Mouse (Mus musculus) olfactory bulb, adult 2 months (tissue): ENCODE data around the gene Olfr961. TPM values are rescaled to one million over a fixed set of nuclear protein-coding genes. Genes with fewer than 3 reads are reported as not detected.

ENCODE experiments used
- H3K27ac ChIP-seq: fragments of 200-500 bp; 2 replicates; pipeline ENCODE4 v1.5.1; 2012; ENCODE audit warnings: low read depth, low read length; ENCODE audit not compliant: insufficient read depth
- H3K4me1 ChIP-seq: fragments of 200-500 bp; 2 replicates; pipeline ENCODE4 v1.6.1; 2012; ENCODE audit warnings: low read length; ENCODE audit not compliant: control insufficient read depth, insufficient read depth
- H3K4me3 ChIP-seq: fragments of 200-500 bp; 2 replicates; pipeline ENCODE4 v1.5.1; 2012; ENCODE audit warnings: mild to moderate bottlenecking, low read depth, low read length, moderate library complexity; ENCODE audit not compliant: insufficient read depth
- CTCF ChIP-seq: fragments of 200-500 bp; IDR thresholded peaks from 2 replicates; pipeline ENCODE4 v1.5.1; 2012; ENCODE audit warnings: low read depth, mild to moderate bottlenecking, low read length, moderate library complexity; ENCODE audit not compliant: insufficient read depth
- POLR2A ChIP-seq: fragments of 200-500 bp; IDR thresholded peaks from 2 replicates; pipeline ENCODE4 v1.6.1; 2012; ENCODE audit warnings: mild to moderate bottlenecking, low read depth, low read length, moderate library complexity; ENCODE audit not compliant: insufficient read depth
- WGBS: fragments of 180-500 bp; shearing (Covaris S2); methylation state at CpG from one replicate; pipeline ENCODE4 v1.1.7; 2018; 5-methylcytosine and 5-hydroxymethylcytosine counted together
- polyA plus RNA-seq: library from polyadenylated mRNA; stranded (reverse); fragments of >200 nt; gene quantifications from 2 replicates; pipeline ENCODE4 v1.2.4, GENCODE M21; 2012; ENCODE audit warnings: low replicate concordance; ENCODE audit not compliant: missing spikeins, insufficient read depth, insufficient read length

The Olfr961 gene
- not detected in 2 replicates for polyA plus RNA-seq

- Histone ChIP-seq H3K4me3 (no peak within 1 kb of the TSS), H3K4me1 (no peaks in the 10 kb centered on the region), H3K27ac (no peak within 1 kb of the TSS)
- TF ChIP-seq POLR2A (no peak), CTCF (no peak)
Measured at GRCm38 (mm10) chr9:39644785-39645184, at the start of gene Olfr961. Gene Olfr961, plus strand, starts transcription at chr9:39645085.

- 1% methylated on average over 19 of the region's 19 CpGs for WGBS
- peaks cover 2% of the 10 kb centered on the region; the same call in 1 of the 2 replicates for H3K4me1 ChIP-seq
- no peak for TF ChIP-seq CTCF
- no peak for TF ChIP-seq POLR2A
- H3K27ac ChIP-seq: no peak overlapping the region
- peak overlapping the region; percentile 45 for H3K4me3 ChIP-seq
Measured at GRCm38 (mm10) chr9:39602536-39603332, 42.2 kb upstream of the Olfr961 start.

GRCm38 (mm10) chr9:39603333-39603845, 41.5 kb upstream of the Olfr961 start:
- under 1% methylated on average over 9 of the region's 9 CpGs for WGBS
- H3K4me3 ChIP-seq: peak overlapping the region; percentile 45

GRCm38 (mm10) chr9:39603999-39604453, 40.9 kb upstream of the Olfr961 start, which contains the start of gene AW551984:
Gene AW551984, minus strand, starts transcription at chr9:39604403.
- TF ChIP-seq CTCF: no peak
- TF ChIP-seq POLR2A: no peak
- H3K4me3 ChIP-seq: peak within 1 kb of the TSS; percentile 45
- H3K4me1 ChIP-seq: peaks cover 2% of the 10 kb centered on the region; the same call in 1 of the 2 replicates
- H3K27ac ChIP-seq: no peak within 1 kb of the TSS
- WGBS: 1% methylated on average over 8 of the region's 8 CpGs

More at GRCm38 (mm10) chr9:39603333-39603845, 41.5 kb upstream of the Olfr961 start:
- H3K4me1 ChIP-seq: peaks cover 2% of the 10 kb centered on the region; the same call in 1 of the 2 replicates
- TF ChIP-seq CTCF (no peak), POLR2A (no peak)
- no peak overlapping the region for H3K27ac ChIP-seq

GRCm38 (mm10) chr9:39608497-39608896, 36.4 kb upstream of the Olfr961 start:
- no peak for TF ChIP-seq CTCF
- TF ChIP-seq POLR2A: no peak
- Histone ChIP-seq H3K27ac (no peak overlapping the region), H3K4me3 (no peak overlapping the region), H3K4me1 (peaks cover under 1% of the 10 kb centered on the region; the same call in 1 of the 2 replicates)

- Histone ChIP-seq H3K4me1 (no peaks in the 10 kb centered on the region), H3K4me3 (no peak within 1 kb of the TSS), H3K27ac (no peak within 1 kb of the TSS)
- 83% methylated on average over 3 of the region's 3 CpGs for WGBS
- TF ChIP-seq POLR2A: no peak
- TF ChIP-seq CTCF: no peak
Measured at GRCm38 (mm10) chr9:39610355-39610754, 34.5 kb upstream of the Olfr961 start, which contains the start of gene Olfr148. Gene Olfr148, plus strand, starts transcription at chr9:39610655.

GRCm38 (mm10) chr9:39611953-39612352, 32.9 kb upstream of the Olfr961 start:
- no peaks in the 10 kb centered on the region for H3K4me1 ChIP-seq
- 58% methylated on average over 1 of the region's 1 CpGs for WGBS
- no peak overlapping the region for H3K27ac ChIP-seq
- H3K4me3 ChIP-seq: no peak overlapping the region
- no peak for TF ChIP-seq POLR2A
- no peak for TF ChIP-seq CTCF

GRCm38 (mm10) chr9:39621073-39621472, 23.8 kb upstream of the Olfr961 start, which contains the start of gene Olfr960:
Gene Olfr960, plus strand, starts transcription at chr9:39621373.
- TF ChIP-seq CTCF (no peak), POLR2A (no peak)

GRCm38 (mm10) chr9:39623783-39624182, 21.1 kb upstream of the Olfr961 start:
- Histone ChIP-seq H3K4me1 (no peaks in the 10 kb centered on the region), H3K4me3 (no peak overlapping the region), H3K27ac (no peak overlapping the region)
- 92% methylated on average over 3 of the region's 3 CpGs for WGBS
- TF ChIP-seq POLR2A (no peak), CTCF (no peak)

More at GRCm38 (mm10) chr9:39621073-39621472, 23.8 kb upstream of the Olfr961 start, which contains the start of gene Olfr960:
- Histone ChIP-seq H3K27ac (no peak within 1 kb of the TSS), H3K4me3 (no peak within 1 kb of the TSS), H3K4me1 (no peaks in the 10 kb centered on the region)
- WGBS: 33% methylated on average over 1 of the region's 1 CpGs
